Mouse (Mus musculus): ENCODE results near the gene H2-DMb2.

- no peak for TF ChIP-seq JUND (IDR thresholded peaks at IDR 0.05; ENCODE audit: low read depth, low read length)
- TF ChIP-seq ZC3H11A (IDR thresholded peaks at IDR 0.05; ENCODE audit: low read depth, low read length) = no peak
- TF ChIP-seq KAT2A (conservative IDR thresholded peaks at IDR 0.05; ENCODE audit: low read depth, low read length) = no peak
- no peak for TF ChIP-seq TCF12 (IDR thresholded peaks at IDR 0.05; ENCODE audit: low read depth, low read length)
- no peak for TF ChIP-seq ZNF384 (IDR thresholded peaks at IDR 0.05; ENCODE audit: low read depth, low read length)
- no peak for TF ChIP-seq CTCF (IDR thresholded peaks at IDR 0.05 in 2 of 3, conservative IDR thresholded peaks at IDR 0.05 in 1 of 3; ENCODE audit: control insufficient read depth in 1 of 3, insufficient read depth in 1 of 3, low read depth in 2 of 3, low read length in 3 of 3, poor library complexity in 1 of 3, severe bottlenecking in 1 of 3)
- TF ChIP-seq EP300 (IDR thresholded peaks at IDR 0.05; ENCODE audit: low read depth in 1 of 2, low read length in 2 of 2) = no peak
- TF ChIP-seq NELFE (IDR thresholded peaks at IDR 0.05; ENCODE audit: low read depth, low read length) = no peak
- TF ChIP-seq POLR2A (IDR thresholded peaks at IDR 0.05; ENCODE audit: control insufficient read depth in 1 of 2, insufficient read depth in 1 of 2, low read depth in 1 of 2, low read length in 2 of 2, poor library complexity in 1 of 2) = no peak
- no peak for TF ChIP-seq ELF1 (IDR thresholded peaks at IDR 0.05; ENCODE audit: low read depth, low read length)
Observed at GRCm38 (mm10) chr17:34200772-34201505, 57.8 kb downstream of the H2-DMb2 start.
